Mouse (Mus musculus) CH12.LX (cell line): ENCODE data around the gene Mab21l1.

Experiments
- ELF1 ChIP-seq: IDR thresholded peaks from 2 replicates; pipeline ENCODE4 v1.6.1; 2014; ENCODE audit warnings: low read depth, mild to moderate bottlenecking, inconsistent platforms, low read length, improper control_type of control experiment
- HCFC1 ChIP-seq: IDR thresholded peaks from 2 replicates; pipeline ENCODE4 v1.6.1; 2012; ENCODE audit warnings: low read depth, mild to moderate bottlenecking, inconsistent platforms, low read length, improper control_type of control experiment
- SMC3 ChIP-seq: IDR thresholded peaks from 2 replicates; pipeline ENCODE4 v1.6.1; 2011; ENCODE audit warnings: low read depth, low read length, improper control_type of control experiment

GRCm38 (mm10) chr3:55777501-55777900 lies 4.8 kb upstream of the Mab21l1 start:
- no peak for TF ChIP-seq SMC3
- TF ChIP-seq HCFC1: no peak
- TF ChIP-seq ELF1: no peak
